Mouse (Mus musculus) stomach, postnatal 0 days (tissue): ENCODE measurements at regions not wholly inside any gene's neighbourhood (a gene's known extent, or its start where the extent isn't known, plus 50 kb on each side); places are given as distances from the start of the nearest gene placed in this dataset.

Experiments used
- CTCF ChIP-seq: IDR thresholded peaks from 2 replicates; pipeline ENCODE4 v1.5.1; 2016; ENCODE audit warnings: antibody characterized with exemption, low read depth, mild to moderate bottlenecking, moderate library complexity
- EP300 ChIP-seq: optimal IDR thresholded peaks from 2 replicates; pipeline ENCODE3; 2016; ENCODE audit warnings: antibody characterized with exemption

DNA sequence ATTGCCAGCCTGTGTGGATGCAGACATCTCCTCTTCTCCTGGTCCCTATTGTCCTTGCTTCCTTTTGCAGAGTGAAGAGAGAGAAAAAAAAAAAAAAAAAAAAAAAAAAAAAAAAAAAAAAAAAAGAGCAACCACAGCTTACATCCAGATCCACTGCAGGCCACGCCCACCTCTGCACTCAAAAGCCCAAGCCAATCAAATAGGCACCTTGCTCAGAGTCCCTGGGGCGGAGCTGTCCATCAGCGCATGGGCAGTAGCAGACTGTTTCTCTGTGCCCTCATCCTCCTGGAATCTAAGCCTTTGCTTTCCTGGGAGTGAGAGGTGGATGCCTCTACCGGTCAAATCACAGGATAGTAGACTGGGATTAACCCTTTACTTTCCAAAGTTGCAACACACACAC is 342.2 kb downstream of the Gm9195 start:
- TF ChIP-seq CTCF: no peak
- TF ChIP-seq EP300: no peak
